Mouse (Mus musculus) megakaryocyte-erythroid progenitor cell, adult 5-6 weeks (primary cell): ENCODE results near the gene Sit1. TPM values are rescaled to one million over a fixed set of nuclear protein-coding genes. Genes with fewer than 3 reads are reported as not detected.

Source experiments
- total RNA-seq, 2 experiments: library from RNA; stranded (forward) in 1 of 2; stranded (reverse) in 1 of 2; fragments of 200-1000, 215-1000 nt in 1 of 2; fragments of >200 nt in 1 of 2; fragmentation: Nextera tagmentation in 1 of 2; gene quantifications; 2 replicates each; pipeline ENCODE4 v1.2.3; 2014 to 2017

Gene Sit1
- total RNA-seq, 2 experiments from 2014 or later = 0.61 TPM; not detected in 1

Other genes with a start within 250 kb of the Sit1 start
- 0.07 and 0.68 TPM in 2 replicates for gene Atp8b5, start 216.6 kb downstream of the Sit1 start, total RNA-seq (2014; fragmentation: Nextera tagmentation)
- gene Atp8b5, start 216.6 kb downstream of the Sit1 start, total RNA-seq (2017) = 0.66 and 0.69 TPM in 2 replicates
- 1.8 and 7.6 TPM in 2 replicates for gene Rusc2, start 101.8 kb downstream of the Sit1 start, total RNA-seq (2014; fragmentation: Nextera tagmentation)
- gene Rusc2, start 101.8 kb downstream of the Sit1 start, total RNA-seq (2017) = 0.19 and 1.5 TPM in 2 replicates
- not detected in 2 replicates for gene Fam166b, start 54.6 kb downstream of the Sit1 start, total RNA-seq (2014; fragmentation: Nextera tagmentation)
- gene Fam166b, start 54.6 kb downstream of the Sit1 start, total RNA-seq (2017) = not detected in 2 replicates
- 11.7 and 15.6 TPM in 2 replicates for gene Tesk1, start 41.8 kb downstream of the Sit1 start, total RNA-seq (2014; fragmentation: Nextera tagmentation)
- 4.3 and 4.8 TPM in 2 replicates for gene Tesk1, start 41.8 kb downstream of the Sit1 start, total RNA-seq (2017)
- 1.5 and 9.6 TPM in 2 replicates for gene Cd72, start 29.1 kb downstream of the Sit1 start, total RNA-seq (2014; fragmentation: Nextera tagmentation)
- gene Cd72, start 29.1 kb downstream of the Sit1 start, total RNA-seq (2017) = 2.9 and 11.9 TPM in 2 replicates
- 28.8 and 47.9 TPM in 2 replicates for gene Ccdc107, start 9.2 kb upstream of the Sit1 start, total RNA-seq (2014; fragmentation: Nextera tagmentation)
- 44.6 and 46.3 TPM in 2 replicates for gene Ccdc107, start 9.2 kb upstream of the Sit1 start, total RNA-seq (2017)
- gene Arhgef39, start 16.0 kb upstream of the Sit1 start, total RNA-seq (2014; fragmentation: Nextera tagmentation) = 44.3 and 50.3 TPM in 2 replicates
- 27.2 and 32.7 TPM in 2 replicates for gene Arhgef39, start 16.0 kb upstream of the Sit1 start, total RNA-seq (2017)
- 3.6 and 11.8 TPM in 2 replicates for gene Car9, start 23.2 kb upstream of the Sit1 start, total RNA-seq (2014; fragmentation: Nextera tagmentation)
- gene Car9, start 23.2 kb upstream of the Sit1 start, total RNA-seq (2017) = 2.1 and 3.3 TPM in 2 replicates
- not detected in 2 replicates for gene Tpm2, start 40.0 kb upstream of the Sit1 start, total RNA-seq (2014; fragmentation: Nextera tagmentation)
- gene Tpm2, start 40.0 kb upstream of the Sit1 start, total RNA-seq (2017) = 0.09 TPM in 1 of 2 replicates, not detected in the other
- gene Creb3, start 78.6 kb upstream of the Sit1 start, total RNA-seq (2014; fragmentation: Nextera tagmentation) = 9.6 and 12.7 TPM in 2 replicates
- 19.4 and 42.2 TPM in 2 replicates for gene Creb3, start 78.6 kb upstream of the Sit1 start, total RNA-seq (2017)
- 105 and 175 TPM in 2 replicates for gene Tln1, start 79.0 kb upstream of the Sit1 start, total RNA-seq (2014; fragmentation: Nextera tagmentation)
- 211 and 304 TPM in 2 replicates for gene Tln1, start 79.0 kb upstream of the Sit1 start, total RNA-seq (2017)
- gene Rgp1, start 95.0 kb upstream of the Sit1 start, total RNA-seq (2014; fragmentation: Nextera tagmentation) = 28.7 and 30.4 TPM in 2 replicates
- 6.7 and 8.3 TPM in 2 replicates for gene Rgp1, start 95.0 kb upstream of the Sit1 start, total RNA-seq (2017)
- gene Gba2, start 95.1 kb upstream of the Sit1 start, total RNA-seq (2014; fragmentation: Nextera tagmentation) = 19.7 and 22.9 TPM in 2 replicates
- 6.1 and 12.0 TPM in 2 replicates for gene Gba2, start 95.1 kb upstream of the Sit1 start, total RNA-seq (2017)
- gene Msmp, start 100.8 kb upstream of the Sit1 start, total RNA-seq (2014; fragmentation: Nextera tagmentation) = not detected in 2 replicates
- gene Msmp, start 100.8 kb upstream of the Sit1 start, total RNA-seq (2017) = not detected in 2 replicates
- 0.09 and 2.0 TPM in 2 replicates for gene Npr2, start 148.2 kb upstream of the Sit1 start, total RNA-seq (2014; fragmentation: Nextera tagmentation)
- 0.08 and 0.14 TPM in 2 replicates for gene Npr2, start 148.2 kb upstream of the Sit1 start, total RNA-seq (2017)
- gene Spag8, start 169.9 kb upstream of the Sit1 start, total RNA-seq (2014; fragmentation: Nextera tagmentation) = 1.6 TPM in 1 of 2 replicates, not detected in the other
- gene Spag8, start 169.9 kb upstream of the Sit1 start, total RNA-seq (2017) = not detected in 2 replicates
- 70.7 and 73.0 TPM in 2 replicates for gene Hint2, start 172.7 kb upstream of the Sit1 start, total RNA-seq (2014; fragmentation: Nextera tagmentation)
- 43.1 and 63.0 TPM in 2 replicates for gene Hint2, start 172.7 kb upstream of the Sit1 start, total RNA-seq (2017)
- 1.2 and 2.5 TPM in 2 replicates for gene Tmem8b, start 185.2 kb upstream of the Sit1 start, total RNA-seq (2014; fragmentation: Nextera tagmentation)
- 0.38 and 1.6 TPM in 2 replicates for gene Tmem8b, start 185.2 kb upstream of the Sit1 start, total RNA-seq (2017)
- gene Fam221b, start 185.4 kb upstream of the Sit1 start, total RNA-seq (2014; fragmentation: Nextera tagmentation) = not detected in 2 replicates
- gene Fam221b, start 185.4 kb upstream of the Sit1 start, total RNA-seq (2017) = 0.15 and 0.28 TPM in 2 replicates
- gene Olfr70, start 217.1 kb upstream of the Sit1 start, total RNA-seq (2014; fragmentation: Nextera tagmentation) = not detected in 2 replicates
- not detected in 2 replicates for gene Olfr70, start 217.1 kb upstream of the Sit1 start, total RNA-seq (2017)
- gene Olfr71, start 226.5 kb upstream of the Sit1 start, total RNA-seq (2014; fragmentation: Nextera tagmentation) = not detected in 2 replicates
- gene Olfr71, start 226.5 kb upstream of the Sit1 start, total RNA-seq (2017) = not detected in 2 replicates
- not detected in 2 replicates for gene Hrct1, start 243.5 kb upstream of the Sit1 start, total RNA-seq (2014; fragmentation: Nextera tagmentation)
- gene Hrct1, start 243.5 kb upstream of the Sit1 start, total RNA-seq (2017) = not detected in 2 replicates
- gene Spaar, start 246.3 kb upstream of the Sit1 start, total RNA-seq (2014; fragmentation: Nextera tagmentation) = not detected in 2 replicates
- not detected in 2 replicates for gene Spaar, start 246.3 kb upstream of the Sit1 start, total RNA-seq (2017)